Mouse (Mus musculus) embryonic fibroblast, embryonic 13.5 days (primary cell): ENCODE data around the gene Itih3. TPM values are rescaled to one million over a fixed set of nuclear protein-coding genes. Genes with fewer than 3 reads are reported as not detected.

Experiments used
- H3K27ac ChIP-seq: 2 replicates; pipeline ENCODE4 v1.5.1; 2012; ENCODE audit warnings: low read length, control low read depth, inconsistent platforms; ENCODE audit not compliant: insufficient read depth
- H3K4me1 ChIP-seq: 2 replicates; pipeline ENCODE4 v1.6.1; 2011; ENCODE audit warnings: low read length; ENCODE audit not compliant: control insufficient read depth, insufficient read depth
- H3K4me3 ChIP-seq: 2 replicates; pipeline ENCODE4 v1.5.1; 2011; ENCODE audit warnings: mild to moderate bottlenecking, control low read depth, low read length; ENCODE audit not compliant: insufficient read depth
- CTCF ChIP-seq: IDR thresholded peaks from 2 replicates; pipeline ENCODE4 v1.5.1; 2011; ENCODE audit warnings: mild to moderate bottlenecking, control low read depth, low read length, moderate library complexity, borderline replicate concordance; ENCODE audit not compliant: insufficient read depth
- POLR2A ChIP-seq: IDR thresholded peaks from 2 replicates; pipeline ENCODE4 v1.6.1; 2011; ENCODE audit warnings: low read depth, mild to moderate bottlenecking, control low read depth, low read length, moderate library complexity
- polyA plus RNA-seq: library from polyadenylated mRNA; stranded (reverse); fragments of >200 nt; gene quantifications from 2 replicates; pipeline ENCODE4 v1.2.4, GENCODE M21; 2011; ENCODE audit warnings: low read depth; ENCODE audit not compliant: missing spikeins, insufficient read length

The Itih3 gene
- polyA plus RNA-seq, 1 experiment, result not detected

DNA sequence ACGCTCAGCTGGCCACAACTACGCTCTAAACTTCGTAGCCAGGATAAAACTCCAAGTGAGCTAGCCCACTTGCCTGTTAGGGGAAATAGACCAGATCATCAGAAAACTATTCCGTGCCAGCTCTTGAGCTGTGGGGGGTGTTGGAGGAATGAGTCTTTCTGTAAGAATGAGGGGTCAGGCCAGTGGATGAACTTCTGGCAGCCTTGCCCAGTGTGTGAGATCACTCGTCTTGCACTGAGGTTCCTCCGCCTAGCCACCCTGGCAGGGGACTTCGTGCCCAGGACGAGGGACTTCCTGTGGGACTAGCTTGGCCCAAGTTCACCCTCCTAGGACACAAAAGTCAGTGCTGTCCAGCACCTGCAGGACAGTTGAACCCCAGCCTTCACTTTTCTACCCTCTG is 19.3 kb downstream of the Itih3 start:
- no peak for TF ChIP-seq POLR2A
- TF ChIP-seq CTCF, result no peak
- Histone ChIP-seq H3K4me3 (no peak overlapping the region), H3K4me1 (peaks cover 10% of the 10 kb centered on the region), H3K27ac (no peak overlapping the region)

DNA sequence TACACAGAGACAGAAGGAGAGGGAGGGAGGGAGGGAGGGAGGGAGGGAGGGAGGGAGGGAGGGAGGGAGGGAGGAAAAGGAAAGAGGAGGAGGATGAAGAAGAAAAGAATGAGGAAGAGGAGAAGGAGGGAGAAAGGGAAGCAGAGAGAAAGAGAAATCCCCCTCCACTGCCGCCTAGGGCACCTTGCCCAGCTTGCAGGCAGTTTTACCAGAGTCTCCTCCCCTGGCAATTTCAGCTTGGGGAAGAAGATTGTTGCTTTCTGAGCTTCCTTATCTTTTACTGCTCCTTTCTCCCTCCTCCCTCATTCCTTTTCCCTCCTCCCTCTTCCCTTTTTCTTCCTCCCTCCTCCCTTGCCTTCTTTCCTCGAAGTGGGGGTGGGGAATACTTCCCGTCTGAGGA is 20.5 kb downstream of the Itih3 start:
- H3K4me1 ChIP-seq, result peaks cover 10% of the 10 kb centered on the region
- no peak overlapping the region for H3K4me3 ChIP-seq
- H3K27ac ChIP-seq, result no peak overlapping the region
- no peak for TF ChIP-seq CTCF
- TF ChIP-seq POLR2A, result no peak

DNA sequence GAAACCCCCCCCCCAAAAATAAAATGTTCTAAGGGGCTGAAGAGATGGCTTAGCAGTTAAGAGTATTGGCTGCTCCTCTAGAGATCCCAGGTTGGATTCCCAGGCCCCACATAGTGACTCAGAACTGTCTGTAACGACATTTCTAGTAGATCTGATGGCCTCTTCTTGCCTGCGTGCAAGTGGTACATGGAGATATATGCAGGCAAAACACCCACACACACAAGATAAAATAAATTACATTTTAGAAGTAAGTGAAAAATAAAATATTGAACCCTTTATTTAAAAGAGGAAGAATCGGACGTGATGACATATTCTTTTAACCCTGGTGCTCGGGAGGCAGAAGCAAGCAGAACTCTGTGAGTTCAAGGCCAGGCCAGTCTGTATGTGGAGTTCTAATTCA is 20.9 kb downstream of the Itih3 start:
- Histone ChIP-seq H3K27ac (no peak overlapping the region), H3K4me3 (no peak overlapping the region), H3K4me1 (peaks cover 10% of the 10 kb centered on the region)
- TF ChIP-seq POLR2A (no peak), CTCF (no peak)

DNA sequence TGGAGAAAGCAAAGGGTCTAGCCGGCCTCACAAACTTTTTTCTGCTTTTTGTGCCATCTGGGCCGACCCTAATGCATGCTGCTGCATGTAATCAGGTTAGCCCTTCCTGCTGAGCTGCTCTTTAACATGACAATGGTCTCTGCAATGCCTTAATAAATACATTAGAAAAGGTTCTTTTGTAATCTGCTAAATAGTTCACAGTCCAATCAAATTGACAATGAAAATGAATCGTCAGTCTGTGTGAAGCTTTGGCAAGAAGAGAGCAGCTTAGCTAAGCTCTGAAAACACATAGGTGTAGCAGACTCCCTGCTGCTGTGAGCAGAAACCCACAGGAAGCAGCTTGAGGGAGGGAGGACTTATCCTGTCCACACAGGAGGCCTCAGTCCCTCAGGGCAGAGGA is 23.6 kb downstream of the Itih3 start:
- H3K4me1 ChIP-seq, result peaks cover 10% of the 10 kb centered on the region
- TF ChIP-seq CTCF (no peak), POLR2A (no peak)
- H3K27ac ChIP-seq, result no peak overlapping the region
- no peak overlapping the region for H3K4me3 ChIP-seq

DNA sequence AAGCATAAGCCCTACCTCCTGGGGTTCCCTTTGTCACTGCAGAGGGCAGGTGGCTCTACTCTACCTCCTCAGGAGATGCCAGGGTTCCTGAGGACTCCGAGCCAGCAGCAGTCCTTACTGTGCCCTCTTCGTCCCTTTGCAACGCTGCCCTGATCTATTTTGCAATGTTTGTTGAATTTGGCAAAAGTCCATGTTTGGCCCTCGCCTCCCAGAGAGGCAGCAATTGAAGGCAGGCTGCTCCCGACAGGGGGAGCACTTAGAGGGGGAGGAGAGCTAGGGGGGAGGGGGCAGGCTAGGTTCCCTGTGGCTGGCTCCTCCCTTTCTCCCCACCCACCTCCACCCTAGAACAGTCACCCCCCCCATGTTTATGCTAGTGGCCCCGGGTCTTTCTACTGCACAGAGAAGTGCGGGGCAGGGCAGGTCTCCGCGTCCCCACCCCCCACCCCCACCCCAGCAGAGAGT is 35.3 kb downstream of the Itih3 start:
- Histone ChIP-seq H3K27ac (no peak overlapping the region), H3K4me1 (no peaks in the 10 kb centered on the region), H3K4me3 (no peak overlapping the region)
- TF ChIP-seq CTCF, result no peak
- no peak for TF ChIP-seq POLR2A

DNA sequence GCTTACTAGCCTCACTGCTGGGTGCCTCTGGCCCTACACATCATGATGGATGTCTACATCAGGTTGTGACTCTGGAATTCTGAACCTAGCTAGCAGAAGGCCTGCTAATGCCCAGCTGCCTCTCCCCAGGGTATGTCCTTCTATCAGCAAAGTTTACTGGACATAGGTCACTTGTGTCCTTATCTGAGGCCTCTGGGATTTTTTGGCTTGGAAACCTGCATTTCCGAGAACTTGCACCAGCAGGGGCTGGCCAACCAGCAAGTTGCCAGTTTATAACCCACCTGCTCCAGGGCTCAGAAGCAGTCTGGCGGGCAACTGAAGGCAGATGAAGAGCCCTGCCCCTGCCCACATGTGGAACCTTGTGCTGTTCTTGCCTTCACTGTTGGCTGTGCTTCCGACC is 37.4 kb downstream of the Itih3 start, which contains the start of gene Itih4:
Gene Itih4 (plus strand): TSS at position 273 of the 400 bp plus-strand sequence.
- H3K4me1 ChIP-seq, result no peaks in the 10 kb centered on the region
- H3K27ac ChIP-seq, result no peak within 1 kb of the TSS
- no peak within 1 kb of the TSS for H3K4me3 ChIP-seq
- TF ChIP-seq CTCF, result no peak

DNA sequence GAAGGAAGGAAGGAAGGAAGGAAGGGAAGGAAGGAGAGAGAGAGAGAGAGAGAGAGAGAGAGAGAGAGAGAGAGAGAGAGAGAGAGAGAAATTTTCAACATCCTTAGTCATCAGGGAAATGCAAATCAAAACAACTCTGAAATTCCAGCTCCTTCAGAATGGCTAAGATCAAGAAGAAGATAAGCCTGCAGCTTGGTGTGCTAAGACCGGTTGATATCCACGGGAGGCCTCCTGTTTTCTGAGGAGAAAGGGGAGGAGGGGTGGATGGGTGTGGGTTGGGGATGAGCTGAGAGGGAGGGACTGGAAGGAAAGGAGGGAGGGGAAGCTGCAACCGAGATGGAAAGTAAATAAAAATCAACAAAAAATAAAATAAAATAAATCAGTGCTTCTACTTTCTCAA is 38.3 kb downstream of the Itih3 start:
- H3K4me1 ChIP-seq, result no peaks in the 10 kb centered on the region
- H3K27ac ChIP-seq, result no peak overlapping the region
- TF ChIP-seq CTCF, result no peak
- TF ChIP-seq POLR2A, result no peak
- no peak overlapping the region for H3K4me3 ChIP-seq

DNA sequence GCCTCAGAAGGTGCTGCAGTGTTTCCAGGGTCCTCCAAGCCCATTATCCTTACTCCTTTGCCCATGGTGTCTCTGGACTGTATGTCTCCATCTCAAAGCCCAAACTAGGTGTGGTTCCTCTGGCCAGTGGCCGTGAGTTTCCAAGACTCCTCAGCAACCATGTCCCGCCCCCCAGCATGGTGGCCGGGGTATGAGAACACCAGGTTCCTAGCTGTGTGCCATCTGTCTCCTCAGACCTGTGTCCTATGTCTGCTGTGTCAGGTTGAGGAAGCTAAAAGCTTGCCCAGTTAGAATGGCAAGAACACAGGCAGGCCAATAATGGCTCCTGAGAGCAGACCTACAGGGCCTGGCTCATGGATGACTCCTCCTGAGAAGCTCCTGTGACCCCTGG is 41.8 kb downstream of the Itih3 start:
- TF ChIP-seq POLR2A (no peak), CTCF (no peak)
- H3K27ac ChIP-seq, result no peak overlapping the region
- no peak overlapping the region for H3K4me3 ChIP-seq
- no peaks in the 10 kb centered on the region for H3K4me1 ChIP-seq

DNA sequence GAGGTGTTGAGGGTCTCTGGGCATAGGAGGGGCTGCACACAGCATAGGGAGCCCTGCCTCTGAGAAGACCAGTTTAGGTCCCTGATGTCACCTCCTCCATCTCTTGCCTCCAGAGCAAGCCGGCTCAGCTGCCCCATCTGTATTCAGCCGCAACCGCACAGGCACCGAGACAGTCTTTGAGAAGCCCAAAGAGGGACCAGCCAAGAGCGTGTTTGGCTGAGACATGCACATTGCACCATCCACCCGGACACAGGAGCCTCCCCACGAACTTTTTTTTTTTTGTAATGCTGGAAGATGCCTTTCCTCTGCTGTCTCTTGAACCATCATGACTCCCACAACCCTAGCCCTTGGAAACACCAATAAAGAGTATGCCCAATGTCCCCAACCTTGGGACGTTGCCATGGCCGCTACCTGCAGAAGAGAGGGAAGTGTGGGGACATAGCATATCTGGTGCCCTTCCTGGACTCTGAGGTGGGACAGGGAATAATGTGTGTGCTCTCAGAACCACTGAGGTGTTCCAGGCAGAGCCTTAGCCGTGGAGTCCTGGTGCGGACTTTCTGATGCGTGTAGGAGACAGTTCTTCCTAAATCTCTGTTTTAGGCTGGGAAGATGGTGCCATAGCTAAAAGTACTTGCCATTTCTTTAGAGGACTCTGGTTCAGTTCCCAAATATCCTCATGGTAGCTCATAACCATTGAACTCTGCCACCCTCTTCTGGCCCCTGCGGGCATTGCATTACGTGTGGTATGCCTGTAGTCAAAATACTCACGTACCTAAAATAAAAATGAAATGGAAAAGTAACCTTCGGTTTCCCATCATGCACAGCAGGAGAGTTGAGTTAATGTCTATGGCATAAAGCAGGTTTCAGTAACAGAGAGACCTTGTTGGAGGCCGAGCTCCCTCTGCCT is 42.5 kb downstream of the Itih3 start:
- no peak for TF ChIP-seq CTCF
- TF ChIP-seq POLR2A, result no peak
- no peaks in the 10 kb centered on the region for H3K4me1 ChIP-seq
- no peak overlapping the region for H3K27ac ChIP-seq
- H3K4me3 ChIP-seq, result no peak overlapping the region

DNA sequence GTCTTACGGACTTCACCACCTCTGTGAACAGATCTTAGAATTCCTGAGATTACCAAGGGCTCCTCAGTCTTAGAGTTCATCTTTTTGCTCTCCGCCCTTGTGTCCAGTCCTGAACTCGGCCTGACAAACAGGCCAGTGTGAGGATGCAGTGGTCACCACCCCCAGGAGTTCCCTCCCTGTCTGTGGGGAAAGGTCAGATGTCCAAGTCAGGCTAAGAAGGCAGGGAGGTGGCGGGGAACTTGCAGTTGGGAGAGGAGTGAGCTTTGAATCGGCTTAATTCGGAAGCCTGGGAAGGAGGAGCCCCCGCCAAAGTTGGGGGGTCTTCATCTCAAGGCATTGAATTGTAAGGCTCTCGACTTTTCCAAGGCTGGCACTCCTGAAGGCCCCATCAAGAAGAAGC is 43.3 kb downstream of the Itih3 start:
- TF ChIP-seq CTCF (no peak), POLR2A (no peak)
- Histone ChIP-seq H3K4me3 (no peak overlapping the region), H3K4me1 (no peaks in the 10 kb centered on the region), H3K27ac (no peak overlapping the region)

DNA sequence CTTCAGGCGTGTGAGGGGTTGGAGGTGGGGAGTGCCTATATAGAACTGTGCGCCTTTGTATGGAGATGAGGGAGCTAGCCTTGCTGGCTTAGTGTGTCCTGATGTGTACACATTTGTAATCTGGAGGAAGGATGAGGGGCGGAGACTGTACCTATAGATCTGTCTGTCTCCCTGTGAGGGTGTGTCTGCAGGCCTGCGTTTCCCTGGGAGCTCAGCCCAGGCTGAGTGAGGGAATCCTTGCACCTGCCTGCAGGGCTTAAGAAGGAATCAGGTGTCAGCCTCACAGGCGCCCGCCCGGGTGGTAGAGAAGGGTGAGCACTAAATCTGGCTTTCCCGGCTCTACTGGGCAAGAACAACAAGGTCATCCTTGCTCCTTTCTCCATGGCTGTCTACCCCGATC is 43.8 kb downstream of the Itih3 start:
- no peak for TF ChIP-seq CTCF
- TF ChIP-seq POLR2A, result no peak
- H3K4me1 ChIP-seq, result no peaks in the 10 kb centered on the region
- no peak overlapping the region for H3K27ac ChIP-seq
- H3K4me3 ChIP-seq, result no peak overlapping the region
